Mouse (Mus musculus): ENCODE data around the gene Chd8.
A peak's percentile ranks its signal among the peaks of the same experiment; 100 is the strongest.
"Not testable (repeated sequence)": the region's sequence is repeated elsewhere in the genome, so short reads cannot be mapped to it uniquely, and the experiment has no call there.

The Chd8 gene

GRCm38 (mm10) chr14:52257484-52258213, at the start of gene Chd8:
Gene Chd8, minus strand, starts transcription at chr14:52257780.
- peak; percentile 98 for DNase-seq (ENCODE audit: low read depth, low spot score)

GRCm38 (mm10) chr14:52306100-52306499, 48.5 kb upstream of the Chd8 start:
- no peak for DNase-seq (ENCODE audit: low read depth, low spot score)

DNA sequence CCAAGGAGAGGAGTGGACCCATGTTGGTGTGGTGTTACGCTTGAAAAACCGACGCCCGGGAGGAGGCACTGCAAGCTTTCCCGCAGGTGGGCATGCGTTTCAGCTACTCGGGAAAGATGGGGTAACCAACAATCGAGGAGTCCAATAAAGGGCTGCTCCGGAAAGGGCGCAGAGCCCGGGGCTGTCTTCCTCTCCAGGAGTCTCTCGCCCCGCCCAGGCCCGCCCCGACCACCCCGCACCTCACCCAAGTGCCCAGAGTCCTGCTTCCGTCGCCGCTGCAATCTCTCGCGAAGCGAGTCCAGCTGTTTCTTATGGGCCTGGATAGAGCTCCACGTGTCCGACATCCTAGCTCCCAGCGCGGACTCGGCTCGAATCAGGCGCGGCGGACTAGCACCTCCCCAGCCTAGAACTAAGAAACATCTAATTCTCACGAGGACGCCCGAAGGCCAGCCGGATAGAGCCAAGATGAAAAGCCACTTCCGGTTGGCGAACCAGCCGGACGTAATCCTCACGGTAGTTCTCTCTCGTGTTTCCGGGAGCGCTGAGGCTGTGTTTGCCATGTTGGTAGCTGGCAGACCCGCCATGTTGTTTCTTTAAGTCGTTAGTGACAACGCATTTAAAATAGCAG, 47.2 kb upstream of the Chd8 start, which contains the start of gene Mettl3:
Mettl3 (minus strand) TSS at position 485 of the 628 bp plus-strand sequence.
- peak; percentile 97 for DNase-seq (ENCODE audit: low read depth, low spot score)

DNA sequence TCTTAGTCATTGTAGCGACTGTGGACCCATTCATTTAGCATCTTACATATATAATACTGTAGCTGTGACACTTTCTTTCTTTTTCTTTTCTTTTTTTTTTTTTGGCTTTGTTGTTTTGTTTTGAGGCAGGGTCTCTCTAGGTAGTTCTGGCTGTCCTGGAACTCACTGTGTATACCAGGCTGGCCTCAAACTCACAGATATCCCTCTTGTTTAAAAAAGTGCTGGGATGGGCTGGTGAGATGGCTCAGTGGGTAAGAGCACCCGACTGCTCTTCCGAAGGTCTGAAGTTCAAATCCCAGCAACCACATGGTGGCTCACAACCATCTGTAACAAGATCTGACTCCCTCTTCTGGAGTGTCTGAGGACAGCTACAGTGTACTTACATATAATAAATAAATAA, 45.9 kb upstream of the Chd8 start:
- DNase-seq (ENCODE audit: low read depth, low spot score), result not testable (repeated sequence)

- no peak for DNase-seq (ENCODE audit: low read depth, low spot score)
Measured at GRCm38 (mm10) chr14:52295558-52296264, 38.1 kb upstream of the Chd8 start.

DNA sequence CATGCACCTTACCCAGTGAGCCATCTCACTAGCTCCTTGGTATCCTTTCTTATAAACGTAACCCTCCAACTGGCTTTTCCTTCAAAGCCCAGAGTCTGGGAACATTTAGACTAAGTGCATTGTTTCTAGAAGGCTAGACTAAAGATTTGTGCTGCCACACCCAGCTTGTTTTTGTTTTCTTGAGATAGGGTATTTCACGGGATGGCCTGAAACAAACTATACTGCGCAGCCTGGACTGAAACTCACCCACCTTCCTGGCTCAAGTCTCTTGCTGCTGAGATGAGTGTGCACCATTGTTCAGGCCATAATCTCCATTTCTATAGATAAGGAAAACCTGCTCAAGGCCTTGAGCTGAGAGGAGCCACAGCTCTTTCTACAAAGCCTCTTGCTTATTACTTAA, 26.6 kb upstream of the Chd8 start:
- DNase-seq (ENCODE audit: low read depth, low spot score), result no peak

DNA sequence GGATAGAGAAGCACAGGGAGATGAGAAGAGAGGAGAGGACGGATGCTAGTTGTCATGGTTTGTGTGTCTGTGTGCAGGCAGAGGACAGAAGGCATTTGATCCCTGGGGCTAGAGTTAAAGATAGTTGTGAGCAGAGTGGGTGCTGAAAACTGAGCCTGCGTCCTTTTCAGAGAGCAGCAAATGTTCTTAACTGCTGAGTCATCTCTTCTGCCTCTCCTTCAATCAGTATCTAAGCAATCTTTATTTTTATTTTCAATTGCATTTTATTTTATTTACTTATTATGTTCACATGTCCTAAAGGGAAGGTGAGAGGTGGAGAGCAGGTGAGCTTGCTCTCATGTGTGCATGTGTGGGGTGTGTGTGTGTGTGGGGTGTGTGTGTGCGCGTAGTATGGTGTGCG, 26.0 kb upstream of the Chd8 start:
- no peak for DNase-seq (ENCODE audit: low read depth, low spot score)

GRCm38 (mm10) chr14:52279747-52280120, 22.2 kb upstream of the Chd8 start:
- no peak for DNase-seq (ENCODE audit: low read depth, low spot score)

DNA sequence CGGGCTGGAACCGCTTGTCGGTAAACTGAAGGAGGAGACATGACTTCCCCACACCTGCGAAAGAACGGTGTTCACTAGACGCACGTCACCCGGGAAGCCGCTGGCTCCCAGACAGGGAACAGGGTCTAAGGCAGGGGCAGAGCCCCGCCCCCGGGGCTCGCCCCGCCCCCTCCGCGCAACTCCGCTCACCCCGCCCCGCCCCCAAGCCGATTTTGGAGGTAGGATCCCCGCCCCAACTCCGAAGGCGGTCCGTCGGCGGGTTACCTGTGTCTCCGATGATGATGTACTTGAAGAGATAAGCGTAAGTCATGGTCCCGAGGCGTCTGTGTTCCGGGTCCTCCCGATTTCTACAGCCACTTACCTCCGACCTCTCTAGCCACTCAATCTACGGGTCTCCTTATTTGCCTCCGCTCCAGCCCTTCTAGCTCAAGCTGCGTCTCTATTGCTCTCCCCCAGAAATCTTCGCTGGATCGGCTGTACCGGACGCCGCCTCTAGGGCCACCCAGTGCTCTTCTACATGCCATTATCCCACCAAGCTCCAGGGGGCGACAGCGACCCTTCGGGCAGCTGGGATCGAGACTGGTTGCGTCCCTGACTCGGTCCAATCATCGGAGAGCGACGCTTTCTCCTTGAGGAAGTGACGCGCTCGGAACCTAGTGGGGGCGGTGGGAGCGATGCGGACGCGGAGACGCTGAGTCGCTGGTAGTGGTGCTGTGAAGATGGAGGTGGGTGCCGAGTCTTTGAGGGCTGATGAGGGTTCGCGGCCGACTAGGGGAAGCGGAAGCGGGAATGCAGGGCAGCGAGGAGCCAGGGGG, 21.6 kb upstream of the Chd8 start, which contains the start of the genes Tox4 and Rab2b:
Tox4 (plus strand) TSS at position 215 of the 815 bp plus-strand sequence.
Rab2b (minus strand) TSS at position 614 of the 815 bp plus-strand sequence.
- DNase-seq (ENCODE audit: low read depth, low spot score), result peak; percentile 100

DNA sequence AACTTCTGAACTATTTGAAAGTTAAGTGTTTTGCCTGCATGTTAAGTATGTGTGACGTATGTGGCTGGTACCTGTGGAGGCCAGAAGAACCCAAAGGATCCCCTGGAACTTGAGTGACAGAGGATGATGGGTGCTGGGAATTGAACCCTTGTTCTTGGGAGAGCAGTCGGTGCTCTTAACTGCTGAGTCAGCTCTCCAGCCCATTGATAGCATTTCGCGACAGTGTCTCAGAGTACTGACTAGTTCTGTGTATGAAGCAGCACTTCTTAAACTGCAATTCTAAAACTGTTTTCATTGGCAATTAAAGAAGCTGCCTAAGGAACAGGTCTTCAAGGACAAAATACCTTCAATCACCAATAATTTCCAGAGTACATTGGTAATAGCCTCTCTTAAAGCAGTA, 19.6 kb upstream of the Chd8 start:
- no peak for DNase-seq (ENCODE audit: low read depth, low spot score)

- DNase-seq (ENCODE audit: low read depth, low spot score), result no peak
Measured at GRCm38 (mm10) chr14:52272781-52273180, 15.2 kb upstream of the Chd8 start.

- peak; percentile 29 for DNase-seq (ENCODE audit: low read depth, low spot score)
Measured at GRCm38 (mm10) chr14:52256311-52257175, 1.0 kb downstream of the Chd8 start.

- no peak for DNase-seq (ENCODE audit: low read depth, low spot score)
Measured at GRCm38 (mm10) chr14:52246129-52246528, 11.5 kb downstream of the Chd8 start.

DNA sequence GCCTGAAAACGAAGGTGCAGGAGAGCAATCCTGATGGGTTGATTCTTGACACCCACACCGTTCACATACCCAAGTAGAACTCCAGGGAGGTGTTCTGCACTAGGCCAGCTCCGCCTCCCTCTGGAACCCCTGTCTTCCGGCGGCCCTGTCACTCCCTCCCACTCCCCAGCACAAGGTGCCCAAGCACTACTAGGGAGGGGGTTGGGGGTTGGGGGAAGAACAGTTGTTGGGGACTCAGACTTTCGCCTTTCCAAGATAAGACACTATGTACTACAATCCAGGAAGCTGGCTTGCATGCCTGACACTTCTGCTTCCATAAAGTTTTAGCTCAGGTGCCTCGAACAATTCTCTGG, 12.9 kb downstream of the Chd8 start:
- no peak for DNase-seq (ENCODE audit: low read depth, low spot score)

- DNase-seq (ENCODE audit: low read depth, low spot score), result peak; percentile 98
Measured at GRCm38 (mm10) chr14:52244041-52244689, 13.4 kb downstream of the Chd8 start.

DNA sequence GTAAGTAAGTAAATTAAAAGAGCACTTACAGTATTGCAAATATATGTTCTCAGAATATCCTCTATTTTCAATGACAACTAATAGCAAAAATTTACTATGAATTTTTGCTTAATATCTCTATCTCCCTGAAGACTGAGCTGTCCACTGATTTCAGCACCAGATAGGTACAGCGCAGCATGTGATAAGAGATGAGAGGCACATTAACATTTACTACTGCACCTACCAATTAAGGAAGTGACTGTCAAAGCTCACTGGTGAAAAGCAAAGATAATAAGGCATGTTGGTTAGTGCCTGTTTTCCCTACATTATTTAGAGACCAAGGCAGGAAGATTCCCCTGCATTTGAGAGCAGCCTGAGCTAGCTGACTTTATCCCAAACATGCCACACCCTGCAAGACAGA, 21.4 kb downstream of the Chd8 start:
- DNase-seq (ENCODE audit: low read depth, low spot score), result no peak

DNA sequence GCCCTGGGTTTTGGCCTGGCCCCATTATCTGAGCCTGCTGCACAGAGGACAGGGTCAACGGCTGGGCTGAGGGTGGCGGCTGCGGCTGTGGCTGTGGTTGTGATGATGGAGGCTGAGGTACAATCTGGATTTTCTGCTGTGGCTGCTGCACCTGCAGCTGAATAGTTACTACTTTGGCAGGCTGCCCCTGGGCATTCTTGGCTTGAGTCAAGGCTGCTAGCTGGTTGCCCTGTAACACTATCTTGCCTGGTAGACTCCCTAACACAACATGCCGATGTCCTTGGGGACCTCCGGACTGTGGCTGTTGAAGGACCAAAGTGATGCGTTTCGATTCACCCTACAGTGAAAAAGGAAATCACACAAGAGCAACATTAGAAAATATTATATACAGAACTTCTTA, 22.4 kb downstream of the Chd8 start:
- no peak for DNase-seq (ENCODE audit: low read depth, low spot score)

- DNase-seq (ENCODE audit: low read depth, low spot score), result no peak
Measured at GRCm38 (mm10) chr14:52232249-52232648, 25.3 kb downstream of the Chd8 start.

DNA sequence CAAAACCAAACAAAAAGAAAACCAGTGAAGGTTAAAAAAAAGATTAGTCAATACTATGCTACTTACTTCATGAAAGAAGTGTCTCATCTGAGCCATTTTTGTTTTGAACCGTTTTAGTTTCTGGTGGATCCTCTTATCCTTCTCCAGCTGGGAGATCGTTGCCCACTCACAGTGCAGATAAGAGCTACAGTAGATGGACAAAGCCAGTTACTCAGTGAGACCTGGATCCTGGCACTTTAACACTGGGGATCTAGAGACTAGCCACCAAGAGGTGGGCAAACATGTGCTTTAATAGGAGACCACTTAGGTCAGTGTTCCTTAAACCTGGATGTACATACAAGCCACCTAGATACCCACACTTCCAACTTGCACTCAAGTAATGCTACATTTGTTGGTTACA, 31.6 kb downstream of the Chd8 start:
- DNase-seq (ENCODE audit: low read depth, low spot score), result no peak

DNA sequence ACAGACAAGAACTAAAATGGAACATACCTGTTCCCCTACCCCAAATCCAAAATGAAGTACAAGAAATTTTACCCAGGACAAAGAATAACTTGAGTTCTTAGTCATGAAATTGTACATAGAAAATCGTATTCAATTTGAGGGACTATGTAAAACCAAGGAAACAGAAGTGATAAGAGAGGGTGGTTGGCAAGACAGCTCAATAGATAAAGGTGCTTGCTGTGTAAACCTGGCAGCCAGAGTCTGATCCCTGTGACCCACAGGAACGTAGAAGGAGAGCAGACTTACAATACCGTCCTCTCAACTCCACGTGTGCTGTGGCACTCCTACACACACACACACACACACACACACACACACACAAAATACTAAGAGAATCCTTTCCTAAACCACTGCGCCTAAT, 40.3 kb downstream of the Chd8 start:
- DNase-seq (ENCODE audit: low read depth, low spot score), result no peak

All from telencephalon, adult 2 months (tissue).